Mouse (Mus musculus) forebrain, embryonic 10.5 days (tissue): ENCODE measurements around the gene Krtap5-2. TPM values are rescaled to one million over a fixed set of nuclear protein-coding genes. Genes with fewer than 3 reads are reported as not detected.
A peak's percentile ranks its signal among the peaks of the same experiment; 100 is the strongest.
"Not testable (repeated sequence)": the region's sequence is repeated elsewhere in the genome, so short reads cannot be mapped to it uniquely, and the experiment has no call there.

Experiments used
- DNase-seq: peaks from one replicate; pipeline ENCODE4 v3.0.0-alpha.2; 2017; ENCODE audit warnings: low spot score; ENCODE audit errors: extremely low spot score
- H3K27ac ChIP-seq: fragments of 300-500 bp; sonication (generic); 2 replicates; pipeline ENCODE4 v1.5.1; 2016; ENCODE audit warnings: mild to moderate bottlenecking
- H3K27me3 ChIP-seq: fragments of 300-500 bp; sonication (generic); 2 replicates; pipeline ENCODE4 v1.6.1; 2016; ENCODE audit warnings: mild to moderate bottlenecking; ENCODE audit not compliant: poor library complexity, severe bottlenecking
- H3K36me3 ChIP-seq: fragments of 300-500 bp; sonication (generic); replicated peaks from 2 replicates; pipeline ENCODE4 v1.6.1; 2016; ENCODE audit warnings: mild to moderate bottlenecking, moderate library complexity
- H3K4me1 ChIP-seq: fragments of 300-500 bp; sonication (generic); 2 replicates; pipeline ENCODE4 v1.6.1; 2016
- H3K4me3 ChIP-seq: fragments of 300-500 bp; sonication (generic); 2 replicates; pipeline ENCODE4 v1.5.1; 2016; ENCODE audit warnings: mild to moderate bottlenecking, moderate library complexity
- H3K9me3 ChIP-seq: fragments of 300-500 bp; sonication (generic); 2 replicates; pipeline ENCODE4 v1.6.1; 2016; ENCODE audit warnings: mild to moderate bottlenecking, moderate library complexity
- WGBS: fragments of 180-500 bp; shearing (Covaris S2); methylation state at CpG from one replicate; pipeline ENCODE4 v1.1.7; 2016; 5-methylcytosine and 5-hydroxymethylcytosine counted together
- polyA plus RNA-seq: library from polyadenylated mRNA; unstranded; fragments of >200 nt; fragmentation: Nextera tagmentation; extraction: Ambion mirVana; gene quantifications from 2 replicates; pipeline ENCODE4 v1.2.1, GENCODE M21; 2016

Gene Krtap5-2
- polyA plus RNA-seq = not detected in 2 replicates

GRCm38 (mm10) chr7:142175905-142176304 is at the start of gene Krtap5-2:
Gene Krtap5-2, minus strand, starts transcription at chr7:142176005.
- DNase-seq = not testable (repeated sequence)

DNA sequence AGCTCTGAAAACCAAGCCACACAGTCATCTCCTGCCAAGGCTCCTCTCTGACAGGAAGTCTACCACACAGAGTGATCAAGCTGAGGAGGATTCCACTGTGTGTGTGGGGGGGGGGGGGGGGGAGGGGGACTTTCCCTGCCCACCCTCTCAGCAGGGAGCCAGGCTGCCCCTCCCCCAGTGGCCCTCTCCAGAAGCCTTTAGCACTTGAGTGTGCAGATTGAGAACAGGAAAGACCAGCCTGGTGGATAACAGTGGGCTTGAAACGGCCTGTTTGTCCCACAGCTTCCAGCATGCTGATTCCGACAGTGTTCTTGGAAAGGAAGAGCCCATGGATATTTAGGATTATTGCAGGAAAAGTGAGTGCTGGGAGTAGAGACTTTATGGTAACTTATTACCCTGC is 48.7 kb upstream of the Krtap5-2 start:
- 48% methylated on average over 2 of the region's 2 CpGs for WGBS
- H3K9me3 ChIP-seq = no peaks in the 10 kb centered on the region
- no peak for DNase-seq
- H3K27ac ChIP-seq = 0 out of 2 replicates have a peak overlapping the region, but pooled peaks have one; percentile 11
- no peaks in the 10 kb centered on the region for H3K27me3 ChIP-seq
- H3K4me3 ChIP-seq = no peak overlapping the region
- peaks cover 7% of the 10 kb centered on the region; the same call in 1 of the 2 replicates for H3K4me1 ChIP-seq
- no peaks in the 10 kb centered on the region for H3K36me3 ChIP-seq

More at GRCm38 (mm10) chr7:142175905-142176304, at the start of gene Krtap5-2:
- H3K27me3 ChIP-seq, H3K9me3 ChIP-seq, H3K4me3 ChIP-seq, H3K27ac ChIP-seq, H3K36me3 ChIP-seq, H3K4me1 ChIP-seq: not testable (repeated sequence)

GRCm38 (mm10) chr7:142212136-142212535 is 36.3 kb upstream of the Krtap5-2 start:
- not testable (repeated sequence) for H3K4me3 ChIP-seq, H3K9me3 ChIP-seq, H3K27ac ChIP-seq, H3K4me1 ChIP-seq, H3K36me3 ChIP-seq, DNase-seq, H3K27me3 ChIP-seq
- WGBS = 70% methylated on average over 1 of the region's 1 CpGs

GRCm38 (mm10) chr7:142211559-142211958 is 35.8 kb upstream of the Krtap5-2 start, which contains the start of gene Gm7579:
Gene Gm7579, plus strand, starts transcription at chr7:142211859.
- H3K27ac ChIP-seq = no peak within 1 kb of the TSS
- H3K4me3 ChIP-seq = no peak within 1 kb of the TSS
- 75% methylated on average over 1 of the region's 1 CpGs for WGBS
- H3K4me1 ChIP-seq = no peaks in the 10 kb centered on the region
- no peaks in the 10 kb centered on the region for H3K27me3 ChIP-seq
- no peak for DNase-seq
- H3K9me3 ChIP-seq = no peaks in the 10 kb centered on the region
- no peaks in the 10 kb centered on the region for H3K36me3 ChIP-seq

DNA sequence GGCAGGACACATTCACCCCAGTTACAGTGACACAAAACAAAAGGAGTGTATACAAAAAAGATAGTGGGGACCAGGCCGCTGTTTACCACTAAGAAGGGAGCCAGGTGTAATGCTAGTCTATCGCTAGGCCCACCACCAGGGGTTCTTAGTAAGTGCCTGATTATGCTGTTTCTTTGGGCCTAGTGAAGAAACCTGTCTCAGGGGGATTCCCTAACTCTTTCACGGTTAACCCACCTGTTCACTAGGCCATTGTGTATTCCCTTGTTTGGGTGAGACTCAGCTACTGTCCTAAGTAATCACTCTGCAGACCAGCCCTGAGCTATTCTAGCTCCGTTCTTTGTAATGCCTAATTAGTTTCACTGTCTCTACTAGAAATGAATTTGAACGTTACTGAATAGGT is 31.1 kb upstream of the Krtap5-2 start:
- not testable (repeated sequence) for H3K27ac ChIP-seq, DNase-seq
- 76% methylated on average over 5 of the region's 5 CpGs for WGBS

GRCm38 (mm10) chr7:142205488-142205887 is 29.7 kb upstream of the Krtap5-2 start:
- DNase-seq = no peak
- H3K9me3 ChIP-seq = no peaks in the 10 kb centered on the region

More for the DNA sequence above, 31.1 kb upstream of the Krtap5-2 start:
- not testable (repeated sequence) for H3K27me3 ChIP-seq, H3K36me3 ChIP-seq, H3K9me3 ChIP-seq, H3K4me3 ChIP-seq, H3K4me1 ChIP-seq

GRCm38 (mm10) chr7:142201064-142201463 is 25.3 kb upstream of the Krtap5-2 start, which contains the start of gene Krtap5-3:
Gene Krtap5-3, plus strand, starts transcription at chr7:142201364.
- no peak within 1 kb of the TSS for H3K4me3 ChIP-seq
- H3K27me3 ChIP-seq = 0 out of 2 replicates have a peak, but pooled peaks cover 3% of the 10 kb centered on the region
- no peak within 1 kb of the TSS for H3K27ac ChIP-seq
- no peak for DNase-seq
- H3K4me1 ChIP-seq = no peaks in the 10 kb centered on the region
- 77% methylated on average over 1 of the region's 1 CpGs for WGBS
- H3K36me3 ChIP-seq = no peaks in the 10 kb centered on the region
- no peaks in the 10 kb centered on the region for H3K9me3 ChIP-seq

More at GRCm38 (mm10) chr7:142205488-142205887, 29.7 kb upstream of the Krtap5-2 start:
- no peaks in the 10 kb centered on the region for H3K36me3 ChIP-seq
- no peak overlapping the region for H3K27ac ChIP-seq
- H3K4me1 ChIP-seq = no peaks in the 10 kb centered on the region
- 0 out of 2 replicates have a peak, but pooled peaks cover 3% of the 10 kb centered on the region for H3K27me3 ChIP-seq
- no peak overlapping the region for H3K4me3 ChIP-seq

- no peak overlapping the region for H3K27ac ChIP-seq
- H3K36me3 ChIP-seq = no peaks in the 10 kb centered on the region
- 80% methylated on average over 2 of the region's 2 CpGs for WGBS
- H3K9me3 ChIP-seq = no peaks in the 10 kb centered on the region
- no peaks in the 10 kb centered on the region for H3K4me1 ChIP-seq
- H3K27me3 ChIP-seq = 0 out of 2 replicates have a peak, but pooled peaks cover 3% of the 10 kb centered on the region
- H3K4me3 ChIP-seq = no peak overlapping the region
- no peak for DNase-seq
These were observed 22.9 kb upstream of the Krtap5-2 start for GRCm38 (mm10) chr7:142198748-142199147.

DNA sequence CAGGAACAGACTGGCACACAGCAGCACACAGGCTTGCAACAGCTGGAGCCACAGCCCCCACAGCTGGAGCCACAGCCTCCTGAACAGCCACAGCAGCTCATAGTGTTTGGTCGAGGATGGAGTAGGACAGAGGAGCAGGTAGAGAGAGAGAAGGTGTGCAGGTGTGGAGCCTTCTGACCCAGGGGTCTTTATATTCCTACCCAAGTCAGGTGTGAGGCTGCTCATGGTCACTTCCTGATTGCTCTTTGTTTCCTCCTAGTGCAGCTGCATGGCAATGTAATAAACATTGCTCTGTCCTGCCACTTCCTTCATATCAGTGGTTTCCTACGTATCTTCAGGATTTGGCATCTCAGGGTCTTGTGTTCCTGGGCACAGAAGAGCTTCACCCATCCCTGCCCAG is 14.5 kb upstream of the Krtap5-2 start, which contains the start of gene Gm10153:
Gene Gm10153, minus strand, starts transcription at position 101 of the 400 bp plus-strand sequence.
- Histone ChIP-seq H3K9me3 (no peaks in the 10 kb centered on the region), H3K27ac (no peak within 1 kb of the TSS), H3K4me3 (no peak within 1 kb of the TSS), H3K36me3 (no peaks in the 10 kb centered on the region), H3K4me1 (no peaks in the 10 kb centered on the region), H3K27me3 (no peaks in the 10 kb centered on the region)
- 52% methylated on average over 2 of the region's 2 CpGs for WGBS
- no peak for DNase-seq

GRCm38 (mm10) chr7:142188156-142188555 is 12.4 kb upstream of the Krtap5-2 start:
- H3K27me3 ChIP-seq = no peaks in the 10 kb centered on the region
- no peak overlapping the region for H3K27ac ChIP-seq
- 80% methylated on average over 2 of the region's 2 CpGs for whole genome bisulfite sequencing
- no peaks in the 10 kb centered on the region for H3K36me3 ChIP-seq
- no peaks in the 10 kb centered on the region for H3K4me1 ChIP-seq
- no peak for DNase-seq
- no peaks in the 10 kb centered on the region for H3K9me3 ChIP-seq
- no peak overlapping the region for H3K4me3 ChIP-seq

DNA sequence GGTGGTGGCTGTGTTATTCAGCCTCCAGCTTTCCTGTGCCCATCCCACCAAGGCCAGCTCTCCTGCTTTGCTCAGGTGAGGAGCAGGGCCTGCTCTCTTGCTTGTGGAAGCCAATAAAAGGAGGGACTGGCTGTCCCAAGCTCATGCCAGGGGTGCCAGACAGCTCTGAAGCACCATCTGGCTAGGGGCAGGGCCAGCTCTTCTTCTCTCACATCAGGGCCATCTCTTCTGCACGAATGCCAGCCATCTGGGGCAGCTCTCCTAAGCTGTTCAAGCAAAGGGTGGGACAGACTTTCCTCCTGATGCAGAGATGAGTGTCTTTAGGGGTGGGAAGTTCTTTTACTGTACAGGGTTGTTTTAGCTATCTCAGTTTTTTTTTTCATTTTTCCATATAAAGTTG is 5.2 kb upstream of the Krtap5-2 start:
- WGBS = 44% methylated on average over 1 of the region's 1 CpGs
- Histone ChIP-seq H3K9me3 (no peaks in the 10 kb centered on the region), H3K4me1 (no peaks in the 10 kb centered on the region), H3K36me3 (no peaks in the 10 kb centered on the region), H3K27ac (no peak overlapping the region), H3K4me3 (no peak overlapping the region), H3K27me3 (no peaks in the 10 kb centered on the region)
- DNase-seq = no peak

DNA sequence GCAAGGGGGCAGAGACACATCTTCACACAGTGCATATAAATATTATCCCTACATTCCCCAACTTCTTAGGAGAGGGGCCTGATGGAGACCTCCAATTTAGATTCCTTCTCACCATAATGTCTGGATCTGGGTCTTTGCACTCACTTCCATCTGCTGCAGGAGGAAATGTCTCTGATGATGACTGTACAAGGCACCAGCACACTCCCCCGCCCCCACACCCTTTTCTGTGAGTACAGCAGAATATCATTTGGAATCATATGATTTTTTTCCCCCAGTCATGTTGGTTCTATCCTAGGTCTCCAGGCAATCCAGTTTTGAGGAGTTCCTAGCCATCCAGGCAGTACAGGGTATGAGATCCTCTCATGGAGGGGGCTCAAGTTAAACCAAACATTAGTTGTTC is 2.9 kb upstream of the Krtap5-2 start:
- Histone ChIP-seq H3K27ac (no peak overlapping the region), H3K27me3 (no peaks in the 10 kb centered on the region), H3K9me3 (no peaks in the 10 kb centered on the region), H3K36me3 (no peaks in the 10 kb centered on the region), H3K4me1 (no peaks in the 10 kb centered on the region), H3K4me3 (no peak overlapping the region)
- DNase-seq = no peak
- WGBS = 81% methylated on average over 1 of the region's 1 CpGs

- 51% methylated on average over 3 of the region's 3 CpGs for WGBS
These were observed 6.0 kb downstream of the Krtap5-2 start for GRCm38 (mm10) chr7:142169836-142170235.

GRCm38 (mm10) chr7:142165639-142166038 is 10.2 kb downstream of the Krtap5-2 start, which contains the start of gene Gm4553:
Gene Gm4553, minus strand, starts transcription at chr7:142165739.
- not testable (repeated sequence) for H3K4me3 ChIP-seq, H3K36me3 ChIP-seq, H3K9me3 ChIP-seq, H3K27ac ChIP-seq, H3K27me3 ChIP-seq, DNase-seq, H3K4me1 ChIP-seq

More at GRCm38 (mm10) chr7:142169836-142170235, 6.0 kb downstream of the Krtap5-2 start:
- H3K4me3 ChIP-seq = no peak overlapping the region
- no peaks in the 10 kb centered on the region for H3K36me3 ChIP-seq
- H3K27ac ChIP-seq = no peak overlapping the region
- H3K9me3 ChIP-seq = no peaks in the 10 kb centered on the region
- no peaks in the 10 kb centered on the region for H3K27me3 ChIP-seq
- no peaks in the 10 kb centered on the region for H3K4me1 ChIP-seq
- DNase-seq = no peak
